Mouse (Mus musculus): ENCODE data around the gene Impg1. TPM values are rescaled to one million over a fixed set of nuclear protein-coding genes. Genes with fewer than 3 reads are reported as not detected.

Impg1 gene
- polyA plus RNA-seq, 1 experiment from 2014 or later: not detected

- Histone ChIP-seq H3K4me2 (replicated peaks) (no peak overlapping the region), H3K27ac (replicated peaks) (no peak overlapping the region), H3K9me3 (no peaks in the 10 kb centered on the region), H3K27me3 (no peaks in the 10 kb centered on the region), H3K4me3 (no peak overlapping the region), H3K9ac (replicated peaks) (no peak overlapping the region), H3K36me3 (no peaks in the 10 kb centered on the region), H3K4me1 (no peaks in the 10 kb centered on the region)
- ATAC-seq (replicated peaks): no peak
- WGBS: 79% methylated on average over 4 of the region's 4 CpGs
Measured at GRCm38 (mm10) chr9:80382711-80383110, 82.6 kb downstream of the Impg1 start.

GRCm38 (mm10) chr9:80380078-80380645 lies 85.1 kb downstream of the Impg1 start:
- no peaks in the 10 kb centered on the region for H3K27me3 ChIP-seq
- WGBS: 63% methylated on average over 2 of the region's 2 CpGs
- no peaks in the 10 kb centered on the region for H3K4me1 ChIP-seq
- peak; percentile 66 for ATAC-seq (replicated peaks)
- no peak overlapping the region for H3K27ac ChIP-seq (replicated peaks)
- no peak overlapping the region for H3K4me2 ChIP-seq (replicated peaks)
- no peak overlapping the region for H3K9ac ChIP-seq (replicated peaks)
- H3K4me3 ChIP-seq: no peak overlapping the region
- H3K9me3 ChIP-seq: no peaks in the 10 kb centered on the region
- H3K36me3 ChIP-seq: no peaks in the 10 kb centered on the region

- Histone ChIP-seq H3K36me3 (no peaks in the 10 kb centered on the region), H3K9ac (replicated peaks) (no peak overlapping the region), H3K27ac (replicated peaks) (no peak overlapping the region), H3K4me3 (no peak overlapping the region), H3K27me3 (no peaks in the 10 kb centered on the region), H3K4me2 (replicated peaks) (no peak overlapping the region), H3K4me1 (no peaks in the 10 kb centered on the region), H3K9me3 (no peaks in the 10 kb centered on the region)
- no peak for ATAC-seq (replicated peaks)
- 88% methylated on average over 1 of the region's 1 CpGs for WGBS
Measured at GRCm38 (mm10) chr9:80374100-80374499, 91.2 kb downstream of the Impg1 start.

- no peak overlapping the region for H3K4me2 ChIP-seq (replicated peaks)
- WGBS: 88% methylated on average over 5 of the region's 5 CpGs
- H3K27ac ChIP-seq (replicated peaks): no peak overlapping the region
- no peaks in the 10 kb centered on the region for H3K4me1 ChIP-seq
- no peaks in the 10 kb centered on the region for H3K9me3 ChIP-seq
- no peak for ATAC-seq (replicated peaks)
- H3K27me3 ChIP-seq: no peaks in the 10 kb centered on the region
- H3K9ac ChIP-seq (replicated peaks): no peak overlapping the region
- H3K36me3 ChIP-seq: no peaks in the 10 kb centered on the region
- H3K4me3 ChIP-seq: no peak overlapping the region
Measured at GRCm38 (mm10) chr9:80373304-80373739, 92.0 kb downstream of the Impg1 start.

- Histone ChIP-seq H3K4me2 (replicated peaks) (no peak overlapping the region), H3K9me3 (no peaks in the 10 kb centered on the region), H3K27ac (replicated peaks) (no peak overlapping the region), H3K9ac (replicated peaks) (no peak overlapping the region), H3K27me3 (no peaks in the 10 kb centered on the region), H3K4me1 (no peaks in the 10 kb centered on the region), H3K36me3 (no peaks in the 10 kb centered on the region), H3K4me3 (no peak overlapping the region)
- 88% methylated on average over 2 of the region's 2 CpGs for WGBS
- no peak for ATAC-seq (replicated peaks)
Measured at GRCm38 (mm10) chr9:80368636-80369035, 96.6 kb downstream of the Impg1 start.

GRCm38 (mm10) chr9:80367520-80368204 lies 97.6 kb downstream of the Impg1 start:
- 87% methylated on average over 2 of the region's 2 CpGs for WGBS
- no peak overlapping the region for H3K9ac ChIP-seq (replicated peaks)
- ATAC-seq (replicated peaks): no peak
- H3K4me1 ChIP-seq: no peaks in the 10 kb centered on the region
- no peak overlapping the region for H3K4me2 ChIP-seq (replicated peaks)
- H3K4me3 ChIP-seq: no peak overlapping the region
- no peaks in the 10 kb centered on the region for H3K36me3 ChIP-seq
- no peaks in the 10 kb centered on the region for H3K27me3 ChIP-seq
- no peak overlapping the region for H3K27ac ChIP-seq (replicated peaks)
- no peaks in the 10 kb centered on the region for H3K9me3 ChIP-seq

- Histone ChIP-seq H3K36me3 (no peaks in the 10 kb centered on the region), H3K4me3 (no peak overlapping the region), H3K9ac (replicated peaks) (no peak overlapping the region), H3K4me1 (no peaks in the 10 kb centered on the region), H3K9me3 (no peaks in the 10 kb centered on the region), H3K4me2 (replicated peaks) (no peak overlapping the region), H3K27ac (replicated peaks) (no peak overlapping the region), H3K27me3 (no peaks in the 10 kb centered on the region)
- no peak for ATAC-seq (replicated peaks)
Measured at GRCm38 (mm10) chr9:80360063-80360462, 105.2 kb downstream of the Impg1 start.

GRCm38 (mm10) chr9:80351678-80352331 lies 113.5 kb downstream of the Impg1 start:
- H3K27ac ChIP-seq (replicated peaks): no peak overlapping the region

GRCm38 (mm10) chr9:80351295-80351677 lies 114.0 kb downstream of the Impg1 start:
- Histone ChIP-seq H3K27me3 (0 out of 2 replicates have a peak, but pooled peaks cover 6% of the 10 kb centered on the region), H3K4me1 (peaks cover 13% of the 10 kb centered on the region), H3K27ac (replicated peaks) (no peak overlapping the region), H3K9ac (replicated peaks) (0 out of 2 replicates have a peak overlapping the region, but pooled peaks have one; percentile 7), H3K4me2 (replicated peaks) (peak overlapping the region; percentile 44), H3K36me3 (no peaks in the 10 kb centered on the region), H3K9me3 (no peaks in the 10 kb centered on the region), H3K4me3 (peak overlapping the region; percentile 19)
- no peak for ATAC-seq (replicated peaks)
- 26% methylated on average over 7 of the region's 7 CpGs for WGBS

More at GRCm38 (mm10) chr9:80351678-80352331, 113.5 kb downstream of the Impg1 start:
- 12% methylated on average over 20 of the region's 20 CpGs for WGBS
- ATAC-seq (replicated peaks): peak; percentile 87
- Histone ChIP-seq H3K4me3 (peak overlapping the region; percentile 19), H3K27me3 (0 out of 2 replicates have a peak, but pooled peaks cover 6% of the 10 kb centered on the region), H3K4me2 (replicated peaks) (peak overlapping the region; percentile 44), H3K9me3 (no peaks in the 10 kb centered on the region), H3K36me3 (no peaks in the 10 kb centered on the region), H3K4me1 (peaks cover 13% of the 10 kb centered on the region), H3K9ac (replicated peaks) (0 out of 2 replicates have a peak overlapping the region, but pooled peaks have one; percentile 7)

GRCm38 (mm10) chr9:80344451-80345000 lies 120.8 kb downstream of the Impg1 start:
- no peak overlapping the region for H3K4me2 ChIP-seq (replicated peaks)
- no peak overlapping the region for H3K27ac ChIP-seq (replicated peaks)
- H3K27me3 ChIP-seq: no peaks in the 10 kb centered on the region
- H3K9me3 ChIP-seq: no peaks in the 10 kb centered on the region
- no peak overlapping the region for H3K4me3 ChIP-seq
- 91% methylated on average over 6 of the region's 6 CpGs for WGBS
- H3K9ac ChIP-seq (replicated peaks): no peak overlapping the region
- H3K36me3 ChIP-seq: no peaks in the 10 kb centered on the region
- no peak for ATAC-seq (replicated peaks)
- H3K4me1 ChIP-seq: no peaks in the 10 kb centered on the region

GRCm38 (mm10) chr9:80342520-80342919 lies 122.8 kb downstream of the Impg1 start:
- H3K27me3 ChIP-seq: no peaks in the 10 kb centered on the region
- no peak overlapping the region for H3K27ac ChIP-seq (replicated peaks)
- no peaks in the 10 kb centered on the region for H3K4me1 ChIP-seq
- no peak overlapping the region for H3K9ac ChIP-seq (replicated peaks)
- no peaks in the 10 kb centered on the region for H3K9me3 ChIP-seq
- no peaks in the 10 kb centered on the region for H3K36me3 ChIP-seq
- no peak overlapping the region for H3K4me2 ChIP-seq (replicated peaks)
- no peak overlapping the region for H3K4me3 ChIP-seq
- no peak for ATAC-seq (replicated peaks)
- WGBS: 94% methylated on average over 6 of the region's 6 CpGs

GRCm38 (mm10) chr9:80341756-80342155 lies 123.5 kb downstream of the Impg1 start:
- WGBS: 97% methylated on average over 16 of the region's 16 CpGs
- Histone ChIP-seq H3K4me3 (no peak overlapping the region), H3K27me3 (no peaks in the 10 kb centered on the region), H3K27ac (replicated peaks) (no peak overlapping the region), H3K4me2 (replicated peaks) (no peak overlapping the region), H3K9ac (replicated peaks) (no peak overlapping the region), H3K4me1 (no peaks in the 10 kb centered on the region), H3K9me3 (no peaks in the 10 kb centered on the region), H3K36me3 (no peaks in the 10 kb centered on the region)
- ATAC-seq (replicated peaks): no peak

Measured in forebrain, embryonic 15.5 days (tissue).